Mouse (Mus musculus) megakaryocyte, adult 5-6 weeks (primary cell): ENCODE measurements at regions not wholly inside any gene's neighbourhood (a gene's known extent, or its start where the extent isn't known, plus 50 kb on each side); places are given as distances from the start of the nearest gene placed in this dataset.
A peak's percentile ranks its signal among the peaks of the same experiment; 100 is the strongest.
"Not testable (repeated sequence)": the region's sequence is repeated elsewhere in the genome, so short reads cannot be mapped to it uniquely, and the experiment has no call there.

Experiments
- ATAC-seq: 2 replicates; pipeline ENCODE4 v1.8.0; 2016; ENCODE audit warnings: mild to moderate bottlenecking, inconsistent platforms; ENCODE audit not compliant: poor library complexity, severe bottlenecking

DNA sequence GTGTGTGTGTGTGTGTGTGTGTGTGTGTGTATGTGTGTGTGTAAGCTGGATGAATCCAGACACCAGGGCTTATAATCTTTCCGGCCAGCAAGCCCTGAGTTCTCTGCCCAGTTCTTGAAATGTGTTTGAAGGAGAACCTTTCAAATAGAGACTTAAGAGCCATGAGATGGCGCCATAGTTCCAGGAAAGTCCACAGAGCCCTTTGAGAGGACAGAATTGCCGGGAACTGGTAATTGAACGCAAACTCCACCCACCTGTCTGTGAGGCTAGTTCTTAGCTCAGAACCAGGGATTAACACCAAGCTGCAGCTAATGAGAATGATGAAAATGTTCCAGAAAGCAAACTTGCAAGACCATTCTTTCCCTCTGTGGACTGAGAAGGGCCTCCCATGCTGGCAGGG is 72.2 kb downstream of the Trim42 start:
- ATAC-seq, result no peak

DNA sequence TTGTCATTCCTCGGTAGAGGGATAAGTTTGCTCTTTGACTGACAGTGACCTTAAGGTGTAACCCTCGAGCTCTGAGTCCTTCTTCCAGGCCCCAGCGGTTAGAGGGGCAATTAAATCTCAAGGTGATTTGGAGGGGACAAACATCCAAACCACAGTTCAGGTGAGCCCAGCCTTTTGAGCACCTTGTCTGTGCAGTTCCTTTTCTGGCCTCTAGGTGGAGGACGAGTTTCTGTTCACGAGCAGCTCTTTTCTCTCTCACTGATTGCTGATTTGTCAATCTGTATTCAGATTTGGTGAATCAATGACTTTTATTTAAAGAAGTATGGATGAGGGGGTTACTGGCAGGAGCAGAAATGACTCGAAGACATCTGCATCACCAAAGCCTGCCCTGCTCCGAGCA is 74.0 kb downstream of the Trim42 start:
- no peak for ATAC-seq

DNA sequence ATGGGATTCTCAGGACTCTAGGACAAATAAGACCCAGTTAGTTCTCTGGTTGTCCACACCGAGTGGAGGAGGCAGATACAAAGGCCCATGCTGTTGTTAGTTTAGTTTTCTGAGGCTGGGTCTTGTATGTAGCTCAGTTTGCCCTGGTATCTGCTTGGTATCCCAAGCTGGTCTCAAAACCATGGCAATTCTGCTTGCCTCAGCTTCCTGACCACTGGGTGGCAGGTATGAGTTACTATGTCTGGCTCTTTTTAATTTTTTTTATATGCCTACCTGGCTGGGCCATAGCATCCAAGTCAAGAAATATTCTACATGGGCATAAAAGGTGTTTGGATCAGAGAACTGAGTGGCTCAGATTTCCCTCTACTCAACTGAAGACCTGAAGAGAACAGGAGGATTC is 77.9 kb downstream of the Trim42 start:
- no peak for ATAC-seq

DNA sequence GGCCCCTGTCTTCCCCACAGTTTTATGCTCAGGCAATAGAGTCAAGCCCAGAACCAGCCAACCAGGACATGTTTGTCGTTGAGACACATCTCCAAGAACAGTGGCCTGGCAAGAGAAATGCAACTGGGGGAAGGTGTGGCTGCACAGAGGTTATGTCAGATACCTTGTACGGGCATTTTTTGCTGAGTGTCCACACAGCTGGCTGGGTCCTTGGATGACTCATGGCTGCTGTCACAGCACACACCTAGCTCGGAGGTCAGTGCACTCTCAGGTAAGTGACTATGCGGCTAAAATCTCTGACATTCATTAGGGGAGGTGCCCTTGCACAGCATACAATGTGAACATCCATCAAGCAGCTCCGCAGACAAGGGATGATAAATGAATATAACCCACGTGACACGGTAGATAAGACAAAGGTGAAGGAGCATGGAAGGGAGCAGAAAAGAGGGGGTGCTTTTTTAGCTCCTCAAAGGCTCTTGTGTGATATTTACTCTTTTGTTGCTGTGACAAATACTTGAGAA is 85.4 kb downstream of the Trim42 start:
- no peak for ATAC-seq

DNA sequence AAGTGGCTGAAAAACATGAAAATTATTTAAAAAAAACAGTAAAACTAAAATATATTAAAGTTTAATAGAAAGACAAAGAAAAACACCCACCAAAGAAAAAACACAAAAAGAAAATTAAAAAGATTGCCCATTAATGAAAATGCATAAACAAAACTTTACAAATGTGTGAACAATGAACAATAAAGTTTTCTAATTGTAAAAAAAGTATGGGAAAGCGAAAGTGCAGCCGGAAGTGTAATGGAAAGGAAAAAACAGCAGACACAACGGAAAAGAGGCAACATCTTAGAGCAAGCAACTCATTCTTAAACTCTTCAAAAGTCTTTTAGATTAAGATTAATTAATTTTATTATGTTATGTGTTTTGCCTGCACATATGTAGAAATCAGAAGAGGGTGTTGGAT is 87.7 kb downstream of the Trim42 start:
- ATAC-seq, result no peak

DNA sequence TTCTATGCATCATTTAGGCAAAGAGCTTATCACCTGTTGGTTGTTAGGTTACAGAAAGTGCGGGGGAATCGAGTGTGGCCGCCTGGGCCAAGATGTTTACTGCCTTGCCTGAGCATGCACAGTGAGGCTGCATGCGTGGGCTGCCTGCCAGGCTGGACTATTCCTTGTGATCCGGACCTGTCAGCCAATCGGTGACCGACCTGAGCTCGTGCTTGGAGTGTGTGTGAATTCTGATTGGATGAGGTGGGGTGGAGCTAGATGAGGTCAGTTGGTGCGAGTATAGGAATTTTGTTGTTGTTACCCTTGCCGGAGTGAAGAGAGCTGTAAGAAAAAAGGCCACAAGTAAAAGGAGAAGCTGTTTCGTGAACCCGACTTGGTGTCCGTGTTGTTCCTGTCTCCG is 94.3 kb downstream of the Trim42 start:
- ATAC-seq, result not testable (repeated sequence)

DNA sequence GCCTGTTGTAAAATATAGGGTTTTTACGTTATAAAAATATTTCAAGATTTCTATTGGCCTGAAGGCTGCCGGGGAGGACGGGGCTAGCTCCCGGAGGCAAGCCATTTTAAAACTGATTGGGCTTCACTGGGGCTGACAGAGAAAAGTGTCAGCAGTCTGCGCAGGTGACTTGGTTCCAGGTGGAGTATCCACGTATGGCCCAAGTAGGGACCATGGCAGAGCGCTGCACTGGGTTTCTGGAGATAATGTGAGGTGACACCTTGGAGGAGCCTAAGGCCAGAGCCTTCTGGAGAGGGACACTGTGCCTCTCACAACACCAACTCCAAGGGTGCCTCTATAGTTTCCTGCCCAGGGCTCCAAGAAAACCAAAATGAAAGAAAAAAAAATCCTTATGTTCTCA is 95.9 kb downstream of the Trim42 start:
- no peak for ATAC-seq

DNA sequence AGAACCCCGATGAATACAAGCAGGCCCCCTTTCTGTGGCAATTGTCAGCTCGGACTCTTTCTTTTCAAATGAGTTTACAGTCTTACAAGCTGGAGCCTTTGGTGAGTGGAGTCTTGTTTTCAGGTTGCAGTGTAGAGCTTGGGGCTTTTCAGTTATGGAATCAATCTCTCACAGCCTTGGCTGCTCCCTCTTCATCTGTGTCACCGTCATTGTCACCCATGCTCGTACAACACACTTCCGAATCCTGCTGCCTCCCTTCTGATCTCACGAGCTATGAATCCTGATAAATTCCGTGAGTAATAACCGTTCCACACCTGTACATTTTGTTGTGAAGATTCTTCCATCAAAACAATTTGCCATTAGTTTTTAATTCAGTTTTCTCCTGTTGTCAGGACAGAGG is 97.7 kb downstream of the Trim42 start:
- no peak for ATAC-seq

DNA sequence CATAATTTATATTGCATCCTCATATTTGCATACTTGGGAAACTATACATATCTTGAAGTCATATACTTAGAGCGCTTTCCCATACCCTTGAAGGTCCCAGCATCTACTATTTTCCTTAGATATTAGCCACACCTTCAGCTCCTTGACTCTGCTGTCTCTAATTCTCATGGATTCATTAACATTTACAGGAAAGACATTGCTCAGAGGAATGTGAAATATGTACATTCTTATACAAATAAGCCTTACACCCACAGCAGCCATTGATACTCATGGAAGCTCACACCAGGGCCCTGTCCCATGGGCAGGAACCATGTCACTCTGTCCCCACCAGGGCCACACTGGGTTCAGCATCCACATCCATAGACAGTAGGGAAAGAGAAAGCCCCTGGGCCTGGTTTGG is 122.1 kb downstream of the Trim42 start:
- ATAC-seq, result no peak

DNA sequence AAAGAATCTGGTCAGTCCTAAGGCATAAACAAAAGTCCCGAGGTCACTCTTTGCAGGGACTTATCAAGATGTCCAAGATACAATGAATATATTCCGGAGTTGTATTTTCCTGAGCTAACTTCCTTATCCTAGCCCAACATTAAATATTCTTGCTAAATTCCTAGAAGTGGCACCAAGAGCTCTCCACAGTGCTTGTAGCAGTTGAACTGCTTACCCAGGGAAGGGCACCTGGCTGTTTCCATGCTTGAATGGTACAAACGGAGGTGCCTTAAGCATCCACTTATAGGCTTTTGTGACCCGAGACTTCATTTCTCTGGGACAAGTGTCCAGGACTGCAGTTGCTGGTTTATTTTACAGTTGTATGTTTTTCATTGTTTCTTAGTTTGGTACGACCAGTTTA is 115.1 kb upstream of the Slc25a36 start:
- no peak for ATAC-seq

DNA sequence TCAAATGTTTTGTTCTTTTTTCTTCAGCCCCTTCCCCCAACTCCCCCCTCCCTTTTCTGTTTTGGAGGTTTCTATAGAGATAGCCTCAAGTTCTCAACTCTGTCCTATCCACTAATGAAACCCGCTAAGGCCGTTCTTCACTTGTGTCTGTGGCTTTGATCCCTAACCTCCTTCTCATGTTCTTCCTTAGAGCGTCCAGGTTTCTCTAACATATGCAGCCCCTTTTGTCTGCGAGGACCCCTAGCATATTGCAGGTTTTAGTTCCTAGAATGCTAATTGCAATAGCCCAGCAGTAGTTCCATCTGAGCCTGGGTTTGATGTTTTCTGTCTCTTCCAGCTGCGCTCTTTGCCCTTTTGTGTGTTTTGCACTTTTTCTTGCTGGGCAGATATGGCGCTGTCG is 113.6 kb upstream of the Slc25a36 start:
- ATAC-seq, result no peak

DNA sequence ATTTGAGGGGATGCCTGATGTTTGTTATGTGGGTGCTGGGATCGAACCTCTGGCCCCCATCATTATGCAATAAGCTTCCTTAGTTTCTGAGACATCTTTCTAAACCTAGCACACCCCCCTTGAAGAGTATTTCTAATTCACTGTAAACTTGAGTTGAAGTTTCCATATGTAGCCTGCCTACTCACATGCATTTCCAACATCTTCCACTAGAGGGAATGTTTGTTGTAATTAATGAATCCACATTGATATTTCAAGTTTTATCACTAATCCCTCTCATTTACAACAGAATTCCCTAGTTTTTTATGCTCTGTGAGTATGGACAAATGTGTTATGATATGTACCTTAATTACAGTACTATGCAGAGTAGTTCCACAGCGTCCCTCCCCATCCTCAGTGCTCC is 103.8 kb upstream of the Slc25a36 start:
- ATAC-seq, result no peak

DNA sequence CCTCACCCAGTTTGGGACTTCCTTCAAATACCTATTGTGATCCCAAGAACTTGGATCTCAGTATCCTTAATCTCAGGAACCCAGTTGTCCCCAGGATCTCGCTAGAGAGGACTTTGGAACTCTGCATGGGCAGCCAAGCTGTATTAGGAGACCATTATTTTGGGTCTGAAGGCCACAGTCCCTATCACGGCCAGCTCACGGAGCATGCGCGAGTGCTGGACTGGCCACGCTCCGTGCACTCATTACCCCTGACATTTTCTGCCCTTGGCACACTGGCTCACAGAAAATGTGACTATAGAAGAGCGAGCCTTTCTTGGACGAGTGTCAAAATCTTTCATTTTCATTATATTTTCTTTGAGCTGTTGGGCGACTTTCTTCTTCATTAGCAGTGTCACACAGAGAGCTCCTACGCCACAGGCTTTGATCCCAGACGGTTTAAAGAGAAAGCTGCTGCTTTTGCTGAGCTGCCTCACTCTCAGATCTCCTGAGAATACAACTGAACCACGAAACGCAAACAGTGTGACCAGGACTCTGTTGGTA is 79.4 kb upstream of the Slc25a36 start:
- no peak for ATAC-seq

DNA sequence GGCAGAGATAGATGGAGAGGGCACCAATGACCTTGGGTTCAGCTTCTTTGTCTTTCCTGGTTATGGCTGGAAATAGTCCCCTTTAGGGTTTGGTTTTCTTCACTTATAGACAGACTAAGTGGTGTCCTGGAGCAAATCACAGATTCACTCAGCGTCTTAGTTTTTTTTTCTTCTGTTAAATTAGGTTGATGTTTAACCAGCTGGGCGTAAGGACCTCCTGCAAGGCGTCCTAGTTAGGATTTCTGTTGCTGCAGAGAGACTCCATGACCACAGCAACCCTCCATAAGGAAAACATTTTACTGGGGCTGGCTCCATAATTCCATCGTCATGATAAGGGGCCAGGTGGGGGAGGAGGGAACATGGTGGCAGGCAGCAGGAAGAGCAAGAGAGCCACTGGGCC is 78.7 kb upstream of the Slc25a36 start:
- no peak for ATAC-seq

DNA sequence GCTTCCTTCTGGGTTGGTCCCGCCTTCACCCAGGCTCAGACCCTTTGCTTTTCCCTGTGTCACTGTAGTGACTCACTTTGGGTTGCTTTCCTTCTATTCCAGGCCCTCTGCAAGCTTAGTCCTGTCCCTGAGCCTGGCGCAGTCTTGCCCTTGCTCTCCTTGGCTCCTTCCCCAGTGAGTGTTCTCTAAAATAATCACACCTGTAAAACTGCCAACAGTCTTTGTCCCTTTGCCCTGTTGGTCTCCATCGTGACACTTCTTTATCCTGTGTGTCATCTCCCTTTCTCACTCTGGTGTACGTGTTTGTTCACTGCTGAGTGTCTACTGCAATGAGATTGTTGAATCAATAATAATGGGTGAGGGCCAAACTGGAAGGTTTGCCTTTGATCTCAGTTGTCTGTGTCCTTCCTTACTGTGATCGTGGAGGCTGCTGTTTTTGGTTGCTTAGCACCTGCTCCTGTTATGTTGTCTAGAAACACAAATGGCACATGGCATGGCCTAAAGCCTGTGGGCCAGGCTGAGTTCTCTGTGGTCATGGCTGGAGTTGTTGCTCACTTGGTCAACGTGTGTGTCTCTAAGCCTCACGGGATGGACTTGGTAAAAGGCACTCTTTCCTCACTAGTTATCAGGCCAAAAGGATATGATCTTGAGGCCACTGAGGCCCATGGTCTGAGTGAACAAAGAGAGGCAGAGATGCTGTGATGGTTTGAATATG is 77.8 kb upstream of the Slc25a36 start:
- ATAC-seq, result no peak

DNA sequence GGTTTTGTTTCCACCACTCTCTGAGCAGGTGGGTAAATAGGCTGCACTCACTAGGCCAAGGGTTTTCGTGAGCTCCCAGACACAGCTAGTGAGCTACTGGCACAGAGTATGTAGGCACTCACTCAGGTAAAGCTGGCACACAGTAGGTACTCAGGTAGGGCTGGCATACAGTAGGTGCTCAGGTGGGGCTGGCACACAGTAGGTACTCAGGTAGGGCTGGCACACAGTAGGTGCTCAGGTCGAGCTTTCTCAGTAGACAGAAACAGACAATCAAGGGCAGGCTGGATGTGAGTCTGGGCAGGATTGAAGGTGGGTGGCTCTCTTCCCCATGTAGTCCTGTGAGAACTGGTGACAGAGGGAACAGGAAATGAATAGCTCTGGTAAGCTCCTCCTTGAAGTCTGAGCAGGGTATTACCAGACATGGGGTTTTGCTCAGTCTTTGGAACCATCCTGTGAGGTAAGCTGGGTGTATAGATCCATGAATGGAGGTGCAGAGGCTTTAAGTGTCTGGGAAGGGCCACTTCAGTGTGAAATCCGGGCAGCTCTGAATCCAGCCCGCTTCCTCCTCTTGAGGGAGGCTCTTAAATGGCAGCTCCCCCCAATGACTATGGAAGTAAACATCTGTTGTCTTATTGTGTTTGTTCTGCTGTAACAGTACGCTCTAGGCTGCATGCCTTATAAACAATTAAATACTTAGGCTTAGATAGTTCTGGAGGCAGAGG is 62.4 kb upstream of the Slc25a36 start:
- no peak for ATAC-seq

DNA sequence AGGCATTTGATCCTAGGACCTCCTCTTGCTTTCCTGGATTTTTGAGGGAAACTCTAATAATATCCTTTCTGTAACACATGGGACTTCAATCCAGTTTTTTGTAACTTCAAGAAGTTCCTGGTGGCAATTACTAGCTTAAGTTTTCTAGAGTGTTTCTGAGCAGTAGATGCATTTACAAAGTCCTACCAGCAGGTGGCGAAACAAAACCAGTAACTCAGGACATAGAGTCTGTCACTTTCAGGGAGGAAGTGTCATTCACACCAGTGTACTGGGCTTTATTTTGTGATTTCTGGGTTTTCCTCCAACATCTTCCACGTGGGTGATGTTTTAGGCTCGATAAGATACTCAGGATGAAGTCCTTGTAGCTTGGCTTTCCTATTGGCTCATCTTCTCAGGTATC is 61.1 kb upstream of the Slc25a36 start:
- peak; percentile 88 for ATAC-seq

DNA sequence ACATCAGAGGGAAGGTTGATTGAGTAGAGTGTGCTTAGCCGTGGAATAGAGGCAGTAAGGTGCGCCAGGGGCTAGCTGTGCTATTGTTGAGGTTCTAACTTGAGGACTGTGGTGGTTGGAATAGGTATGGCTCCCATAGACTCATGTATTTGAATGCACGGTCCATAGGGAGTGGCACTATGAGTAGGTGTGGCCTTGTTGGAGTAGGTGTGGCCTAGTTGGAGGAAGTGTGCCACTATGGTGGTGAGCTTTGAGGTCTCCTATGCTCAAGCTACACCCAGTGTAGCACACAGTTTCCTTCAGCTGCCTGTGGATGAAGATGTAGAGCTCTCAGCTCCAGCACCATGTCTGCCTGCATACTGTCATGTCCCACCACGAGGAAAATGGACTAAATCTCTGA is 60.5 kb upstream of the Slc25a36 start:
- no peak for ATAC-seq

DNA sequence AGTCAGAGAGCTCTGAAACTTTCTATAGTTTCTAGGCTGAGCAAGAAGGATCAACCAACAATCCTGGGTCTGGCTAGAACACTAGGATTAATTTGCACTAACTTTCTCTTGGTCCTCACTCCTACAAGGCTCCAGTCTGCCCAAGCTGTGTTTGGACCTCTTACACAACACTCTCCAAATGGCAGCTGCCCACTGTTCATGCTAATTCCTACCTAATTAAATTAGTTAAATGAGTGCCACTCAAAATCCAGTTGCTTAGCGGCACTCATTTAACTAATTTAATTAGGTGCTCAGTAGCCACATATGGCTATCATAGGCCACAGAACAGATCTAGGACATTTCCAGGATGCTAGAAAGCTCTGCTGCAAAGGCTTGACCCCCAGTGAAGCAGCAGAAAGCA is 59.9 kb upstream of the Slc25a36 start:
- ATAC-seq, result no peak

DNA sequence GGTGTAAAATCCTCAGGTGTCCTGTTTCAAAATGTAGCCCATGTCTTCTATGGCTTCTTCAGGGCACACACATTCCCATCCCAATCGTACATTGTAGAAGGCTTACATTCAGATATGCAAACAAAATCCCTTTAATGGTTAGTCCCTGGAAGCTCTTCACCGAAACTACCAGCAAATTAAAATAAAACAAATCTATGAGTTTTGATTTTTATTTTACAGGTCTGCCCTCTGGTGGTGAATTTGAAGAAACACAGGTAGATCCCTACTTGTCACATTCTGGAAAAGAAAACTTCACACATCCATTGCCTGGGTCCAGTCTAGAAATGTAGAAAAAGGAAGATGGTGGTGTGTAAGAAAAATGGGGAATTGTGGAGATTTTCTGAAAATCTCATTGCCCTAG is 51.5 kb upstream of the Slc25a36 start:
- ATAC-seq, result peak; percentile 35; the same call in 1 of the 2 replicates
